Mouse (Mus musculus): ENCODE results near the gene Arhgef12.

Gene Arhgef12

GRCm38 (mm10) chr9:43000595-43001250, 106.3 kb downstream of the Arhgef12 start:
- DNase-seq (ENCODE audit: low spot score in 2 of 2): no peak

DNA sequence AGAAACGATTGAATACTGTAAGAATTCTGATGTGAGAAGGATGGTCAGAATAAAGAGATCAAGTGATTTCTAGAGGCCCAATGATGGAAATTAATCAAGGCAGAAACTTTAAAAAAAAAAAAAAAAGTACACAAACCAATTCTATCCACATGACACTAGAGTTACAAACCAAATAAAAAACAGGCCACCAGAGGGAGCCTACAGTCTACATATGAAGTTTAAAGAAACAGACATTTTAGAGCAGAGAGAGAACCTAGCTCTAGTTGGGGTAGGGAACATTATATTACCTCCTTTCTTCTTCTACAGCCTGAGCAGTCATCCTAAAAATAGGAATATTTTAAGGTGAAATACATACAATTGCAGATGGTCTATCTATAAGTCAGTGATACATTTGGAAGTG, 107.0 kb downstream of the Arhgef12 start:
- DNase-seq (ENCODE audit: low spot score in 2 of 2): peak in 1 of 2 experiments; percentile 76

DNA sequence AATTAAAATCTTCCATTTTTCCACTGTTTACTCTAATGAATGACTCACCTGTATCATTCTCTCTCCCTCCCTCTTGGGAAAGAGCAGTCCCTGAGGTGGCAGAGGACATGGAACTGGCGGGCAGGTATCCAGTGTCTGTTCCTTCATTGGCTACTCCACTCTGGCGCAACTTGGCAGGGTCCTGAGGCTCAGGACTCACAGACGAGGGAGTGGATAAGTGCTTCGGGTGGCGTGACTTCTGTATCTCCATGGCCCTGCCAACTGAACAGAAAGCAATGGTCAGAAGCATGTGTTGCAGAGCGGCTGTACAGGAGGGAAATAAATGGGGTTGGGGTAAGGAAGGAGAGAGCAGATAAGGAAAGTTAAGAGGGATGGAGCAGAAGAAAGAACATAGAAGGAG, 109.5 kb downstream of the Arhgef12 start:
- DNase-seq (ENCODE audit: low spot score in 2 of 2): no peak

- no peak for DNase-seq (ENCODE audit: low spot score in 2 of 2)
Observed at GRCm38 (mm10) chr9:42995298-42995697, 111.7 kb downstream of the Arhgef12 start.

- DNase-seq (ENCODE audit: low spot score in 2 of 2): no peak
Observed at GRCm38 (mm10) chr9:42994708-42995107, 112.3 kb downstream of the Arhgef12 start.

DNA sequence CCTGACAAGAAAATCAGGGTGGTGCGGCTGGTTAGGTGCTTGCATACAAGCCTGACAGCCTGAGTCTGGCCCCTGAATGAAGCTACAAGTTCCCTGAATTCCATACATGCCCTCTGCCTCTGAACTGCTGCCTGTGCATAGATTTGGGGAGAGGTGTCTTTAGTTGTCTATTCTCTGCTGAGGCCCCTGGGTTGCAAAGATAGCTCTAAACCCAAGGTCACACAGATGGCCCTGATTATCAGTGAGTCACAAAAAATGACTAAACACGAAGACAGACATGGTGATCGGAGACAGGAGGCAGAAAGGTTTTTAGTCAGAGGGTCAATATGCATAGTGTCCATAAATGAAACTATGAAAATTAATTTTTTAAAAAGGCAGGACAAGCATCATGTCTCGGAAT, 113.4 kb downstream of the Arhgef12 start:
- no peak for DNase-seq (ENCODE audit: low spot score in 2 of 2)

GRCm38 (mm10) chr9:42987988-42988387, 119.1 kb downstream of the Arhgef12 start:
- peak; percentile 30 for DNase-seq (ENCODE audit: low spot score in 2 of 2)

GRCm38 (mm10) chr9:42968894-42969521, 138.0 kb downstream of the Arhgef12 start:
- no peak for DNase-seq (ENCODE audit: low spot score in 2 of 2)

- DNase-seq (ENCODE audit: low spot score in 2 of 2): no peak
Observed at GRCm38 (mm10) chr9:42967731-42968130, 139.3 kb downstream of the Arhgef12 start.

DNA sequence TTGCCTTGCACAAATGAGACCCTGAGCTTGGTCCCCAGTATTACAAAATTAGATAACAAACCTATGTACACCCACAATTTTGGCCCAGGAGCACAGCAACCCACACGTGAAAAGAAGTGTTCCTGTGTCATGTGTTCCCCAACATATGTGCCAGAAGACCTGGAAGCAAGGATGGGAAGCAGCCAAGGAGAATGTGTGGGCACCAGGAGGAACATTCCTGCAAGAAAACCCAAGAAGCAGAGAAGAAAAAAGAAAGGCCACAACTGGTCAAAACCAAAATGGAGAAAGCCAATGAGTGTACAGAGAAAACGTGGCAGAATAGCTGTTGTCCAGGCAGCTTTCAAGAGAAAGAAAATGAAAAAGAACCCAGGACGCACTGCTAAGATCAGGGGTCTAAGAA, 142.2 kb downstream of the Arhgef12 start:
- DNase-seq (ENCODE audit: low spot score in 2 of 2): peak in 1 of 2 experiments; percentile 65

GRCm38 (mm10) chr9:42964366-42964765, 142.7 kb downstream of the Arhgef12 start:
- DNase-seq (ENCODE audit: low spot score in 2 of 2): peak in 1 of 2 experiments; percentile 72

DNA sequence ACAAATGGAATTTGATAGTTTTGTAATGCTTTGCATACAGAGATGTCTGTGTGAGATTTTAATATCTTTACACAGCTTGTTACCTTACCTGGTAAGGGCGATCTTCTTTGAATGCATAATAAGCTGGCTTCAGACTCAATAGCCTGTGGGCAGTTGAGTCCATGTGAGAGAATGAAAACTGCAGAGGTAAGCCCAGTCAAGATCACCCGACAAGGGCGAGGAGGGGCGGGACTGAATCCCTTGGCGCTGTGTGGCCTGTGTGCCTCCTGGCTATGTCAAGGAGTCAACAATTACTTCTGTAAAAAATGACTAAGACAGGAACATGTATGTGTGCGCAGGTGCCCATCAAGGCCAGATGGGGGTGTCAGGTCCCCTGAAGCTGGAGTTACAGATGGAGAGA, 144.5 kb downstream of the Arhgef12 start:
- DNase-seq (ENCODE audit: low spot score in 2 of 2): no peak

GRCm38 (mm10) chr9:42958401-42958800, 148.6 kb downstream of the Arhgef12 start:
- DNase-seq (ENCODE audit: low spot score in 2 of 2): no peak

- no peak for DNase-seq (ENCODE audit: low spot score in 2 of 2)
Observed at GRCm38 (mm10) chr9:42948381-42948780, 158.7 kb downstream of the Arhgef12 start.

GRCm38 (mm10) chr9:42945174-42945573, 161.9 kb downstream of the Arhgef12 start:
- no peak for DNase-seq (ENCODE audit: low spot score in 2 of 2)

GRCm38 (mm10) chr9:42944536-42945006, 162.5 kb downstream of the Arhgef12 start:
- peak in 1 of 2 experiments; percentile 90 for DNase-seq (ENCODE audit: low spot score in 2 of 2)

DNA sequence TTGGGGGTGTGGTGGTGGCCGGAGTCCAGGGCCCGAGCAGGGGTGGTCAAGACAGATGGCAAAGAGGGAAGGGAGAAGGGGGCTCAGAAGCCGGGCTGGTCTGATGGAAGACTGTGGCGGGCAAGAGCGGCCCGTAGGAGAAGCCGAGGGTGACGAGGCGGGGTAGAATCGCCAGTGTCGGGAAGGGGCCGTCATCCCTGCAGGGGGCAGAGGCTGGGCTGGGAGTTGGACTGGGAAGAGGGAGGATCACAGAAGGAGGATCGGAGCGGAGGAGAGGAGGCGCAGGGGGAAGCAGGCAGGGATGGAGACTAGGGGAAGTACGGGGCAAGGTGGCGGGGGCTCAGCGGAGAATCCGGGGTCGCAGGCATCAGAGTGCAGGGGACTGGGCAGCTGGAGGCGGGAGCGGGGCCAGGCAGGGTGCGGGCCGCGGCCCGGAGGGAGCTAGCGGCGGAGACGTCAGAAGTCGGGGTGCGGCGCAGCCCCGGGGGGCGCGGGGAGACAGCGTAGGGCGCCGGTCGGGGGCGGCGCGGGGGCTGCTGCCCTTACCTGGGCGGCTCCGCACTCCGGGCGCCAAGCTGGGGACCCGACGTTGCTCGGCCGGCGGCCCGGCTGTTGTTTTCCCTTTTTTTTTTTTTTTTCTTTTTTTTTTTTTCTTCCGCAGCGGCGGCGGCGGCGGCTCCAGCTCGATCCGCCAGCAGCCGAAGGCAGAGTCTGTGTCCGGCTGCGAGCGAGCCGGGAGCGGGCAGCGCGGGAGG, 163.1 kb downstream of the Arhgef12 start, which contains the start of gene Grik4:
Grik4 (minus strand) TSS at position 713 of the 755 bp plus-strand sequence.
- DNase-seq (ENCODE audit: low spot score in 2 of 2): no peak

- peak in 1 of 2 experiments; percentile 54 for DNase-seq (ENCODE audit: low spot score in 2 of 2)
Observed at GRCm38 (mm10) chr9:42943057-42943529, 163.9 kb downstream of the Arhgef12 start.

- DNase-seq (ENCODE audit: low spot score in 2 of 2): no peak
Observed at GRCm38 (mm10) chr9:42942148-42942547, 164.9 kb downstream of the Arhgef12 start.

DNA sequence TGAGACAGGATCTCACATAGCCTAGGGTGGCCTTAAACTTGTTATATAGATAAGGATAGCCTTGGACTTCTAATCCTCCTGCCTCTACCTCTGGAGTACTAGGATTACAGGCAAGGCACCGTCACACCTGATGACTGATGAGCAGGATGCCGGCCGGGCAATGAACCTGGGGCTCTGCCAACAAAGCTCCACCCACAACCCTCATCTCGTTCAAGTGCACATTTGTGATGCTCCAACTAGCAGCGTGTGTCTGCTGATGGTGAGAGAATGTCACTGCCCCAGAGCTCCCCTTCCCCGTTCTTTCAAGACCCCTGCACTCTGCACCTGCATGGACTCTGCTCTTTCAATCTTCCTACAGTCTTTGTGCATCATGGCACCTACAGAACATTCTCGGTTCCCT, 174.9 kb downstream of the Arhgef12 start:
- DNase-seq (ENCODE audit: low spot score in 2 of 2): no peak

DNA sequence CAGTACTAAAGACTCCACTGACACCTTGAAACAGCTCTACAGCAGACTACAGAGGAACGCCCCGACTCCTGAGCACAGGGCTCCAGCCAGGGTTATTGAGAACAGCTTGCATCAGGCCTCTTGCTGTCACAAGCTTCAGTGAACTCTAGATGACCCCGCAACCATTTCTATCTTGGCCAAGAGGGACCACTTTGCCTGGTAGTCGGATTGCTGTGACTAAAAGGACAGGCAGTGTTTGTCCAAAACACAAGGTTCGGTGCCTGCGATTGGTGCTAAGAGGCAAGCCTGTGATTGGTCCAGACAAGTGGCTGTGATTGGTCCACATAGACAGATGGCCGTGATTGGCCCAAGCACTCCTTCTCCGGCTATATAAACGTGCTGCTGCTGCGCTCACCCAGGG, 179.5 kb downstream of the Arhgef12 start:
- no peak for DNase-seq (ENCODE audit: low spot score in 2 of 2)

DNA sequence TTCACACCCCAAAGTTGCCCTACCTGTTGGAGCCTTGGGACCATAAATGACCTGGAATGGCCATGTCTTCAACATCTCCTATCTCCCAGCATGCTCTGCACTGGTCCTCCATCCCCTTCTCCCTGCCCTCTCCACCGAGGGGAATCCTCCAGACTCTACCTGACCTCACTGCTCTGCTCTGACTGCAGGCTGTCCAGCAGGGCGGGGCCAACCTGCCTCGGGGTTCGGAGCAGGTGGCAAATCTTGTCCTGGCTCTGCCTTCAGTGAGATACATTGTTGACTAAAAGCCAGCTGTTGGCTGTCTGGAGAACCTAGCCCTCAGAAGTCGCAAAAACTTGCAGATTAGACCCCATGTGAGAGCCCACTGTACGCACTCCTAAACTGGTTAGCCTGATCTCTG, 180.5 kb downstream of the Arhgef12 start:
- DNase-seq (ENCODE audit: low spot score in 2 of 2): no peak

All from left cerebral cortex, adult 9 months (tissue).